Mouse (Mus musculus): ENCODE measurements around the gene Clpx. TPM values are rescaled to one million over a fixed set of nuclear protein-coding genes. Genes with fewer than 3 reads are reported as not detected.
A peak's percentile ranks its signal among the peaks of the same experiment; 100 is the strongest.

Clpx gene
- polyA plus RNA-seq, 1 experiment: 25.8 TPM

DNA sequence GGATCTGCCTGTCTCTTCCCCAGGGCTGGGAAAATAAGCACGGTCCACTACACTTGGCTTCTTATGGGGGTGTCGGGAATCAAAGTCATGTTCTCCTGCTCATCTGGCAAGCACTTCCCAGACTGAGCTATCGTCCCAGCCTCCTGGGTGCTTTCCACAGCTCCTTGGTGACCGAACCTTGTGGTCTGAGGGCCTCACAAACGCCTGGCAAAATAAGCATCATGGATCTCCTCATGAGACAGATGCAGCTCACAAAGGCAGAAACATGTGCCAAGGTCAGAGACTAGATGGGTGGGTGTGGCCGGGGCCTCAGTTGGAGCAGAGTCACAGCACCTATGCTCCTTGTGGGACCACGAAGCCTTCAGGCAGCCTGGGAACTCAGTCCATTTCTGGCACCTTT lies 34.7 kb upstream of the Clpx start:
- TF ChIP-seq CTCF (conservative IDR thresholded peaks at IDR 0.05; ENCODE audit: insufficient read depth, insufficient read length, low read depth, low read length): no peak
- TF ChIP-seq POLR2A (IDR thresholded peaks at IDR 0.05; ENCODE audit: low read depth, low read length): no peak
- no peak for DNase-seq
- WGBS: 84% methylated on average over 7 of the region's 7 CpGs
- Histone ChIP-seq H3K27me3 (replicated peaks; ENCODE audit: control insufficient read depth, insufficient read depth, low read length) (no peaks in the 10 kb centered on the region), H3K4me1 (ENCODE audit: control insufficient read depth, insufficient read depth, low read length) (no peaks in the 10 kb centered on the region), H3K27ac (ENCODE audit: insufficient read depth, low read depth, low read length) (no peak overlapping the region), H3K36me3 (ENCODE audit: control insufficient read depth, insufficient read depth, low read length) (no peaks in the 10 kb centered on the region), H3K4me3 (ENCODE audit: insufficient read depth, low read depth, low read length) (no peak overlapping the region)

- 86% methylated on average over 2 of the region's 2 CpGs for WGBS
Observed at GRCm38 (mm10) chr9:65261591-65262230, 32.3 kb upstream of the Clpx start.

DNA sequence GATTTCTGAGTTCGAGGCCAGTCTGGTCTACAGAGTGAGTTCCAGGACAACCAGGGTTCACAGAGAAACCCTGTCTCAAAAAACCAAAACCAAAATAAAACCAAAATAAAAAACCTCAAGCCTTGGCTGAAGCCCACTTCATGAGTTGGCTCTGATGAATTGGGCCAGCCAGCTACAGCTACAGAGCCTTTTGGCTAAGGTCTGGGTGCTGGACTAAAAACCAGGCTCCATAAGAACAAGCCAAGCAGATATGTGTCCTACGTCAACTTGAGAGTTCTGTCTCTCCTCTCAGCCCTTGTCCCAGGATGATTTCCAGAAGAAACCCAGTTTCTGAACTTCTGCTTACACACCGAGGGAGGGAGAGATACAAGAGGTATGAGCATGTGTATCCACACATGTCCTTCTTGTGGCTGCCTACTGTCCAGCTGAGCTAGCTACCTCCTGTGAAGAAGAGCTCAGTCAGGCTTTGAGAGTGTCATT lies 31.4 kb upstream of the Clpx start:
- no peaks in the 10 kb centered on the region for H3K27me3 ChIP-seq (replicated peaks; ENCODE audit: control insufficient read depth, insufficient read depth, low read length)
- H3K4me1 ChIP-seq (ENCODE audit: control insufficient read depth, insufficient read depth, low read length): peaks cover 4% of the 10 kb centered on the region
- no peak for TF ChIP-seq CTCF (conservative IDR thresholded peaks at IDR 0.05; ENCODE audit: insufficient read depth, insufficient read length, low read depth, low read length)
- TF ChIP-seq POLR2A (IDR thresholded peaks at IDR 0.05; ENCODE audit: low read depth, low read length): no peak
- H3K27ac ChIP-seq (ENCODE audit: insufficient read depth, low read depth, low read length): no peak overlapping the region
- DNase-seq: no peak
- WGBS: 93% methylated on average over 3 of the region's 3 CpGs
- no peaks in the 10 kb centered on the region for H3K36me3 ChIP-seq (ENCODE audit: control insufficient read depth, insufficient read depth, low read length)
- no peak overlapping the region for H3K4me3 ChIP-seq (ENCODE audit: insufficient read depth, low read depth, low read length)

More at GRCm38 (mm10) chr9:65261591-65262230, 32.3 kb upstream of the Clpx start:
- peak; percentile 21 for DNase-seq
- H3K27ac ChIP-seq (ENCODE audit: insufficient read depth, low read depth, low read length): no peak overlapping the region
- H3K4me3 ChIP-seq (ENCODE audit: insufficient read depth, low read depth, low read length): no peak overlapping the region
- no peaks in the 10 kb centered on the region for H3K27me3 ChIP-seq (replicated peaks; ENCODE audit: control insufficient read depth, insufficient read depth, low read length)
- no peaks in the 10 kb centered on the region for H3K4me1 ChIP-seq (ENCODE audit: control insufficient read depth, insufficient read depth, low read length)
- TF ChIP-seq POLR2A (IDR thresholded peaks at IDR 0.05; ENCODE audit: low read depth, low read length) (no peak), CTCF (conservative IDR thresholded peaks at IDR 0.05; ENCODE audit: insufficient read depth, insufficient read length, low read depth, low read length) (no peak)
- H3K36me3 ChIP-seq (ENCODE audit: control insufficient read depth, insufficient read depth, low read length): no peaks in the 10 kb centered on the region

DNA sequence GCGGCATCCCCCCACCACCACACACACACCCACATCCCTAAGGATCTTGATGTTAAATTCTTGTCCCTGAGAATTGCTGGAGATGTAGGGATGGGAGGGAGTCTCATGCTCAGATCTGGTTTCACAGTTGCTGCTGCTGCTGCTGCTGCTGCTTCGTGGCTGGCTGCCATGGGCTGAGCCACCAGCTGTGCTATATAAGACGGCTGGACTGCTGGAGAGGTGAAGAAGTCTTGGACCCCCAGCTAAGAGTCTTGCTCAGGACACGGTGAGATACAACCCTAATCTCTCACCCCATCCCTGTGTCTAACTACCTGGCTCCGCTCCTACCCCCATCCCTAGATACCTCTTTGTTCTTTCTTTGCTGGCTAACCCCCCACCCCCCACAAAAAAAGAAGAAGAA lies 29.1 kb upstream of the Clpx start, which contains the start of gene Cilp:
TSS of gene Cilp (plus strand) at position 222 of the 400 bp plus-strand sequence.
- no peak for DNase-seq
- Histone ChIP-seq H3K4me3 (ENCODE audit: insufficient read depth, low read depth, low read length) (no peak within 1 kb of the TSS), H3K4me1 (ENCODE audit: control insufficient read depth, insufficient read depth, low read length) (peaks cover 9% of the 10 kb centered on the region), H3K27me3 (replicated peaks; ENCODE audit: control insufficient read depth, insufficient read depth, low read length) (no peaks in the 10 kb centered on the region), H3K36me3 (ENCODE audit: control insufficient read depth, insufficient read depth, low read length) (no peaks in the 10 kb centered on the region), H3K27ac (ENCODE audit: insufficient read depth, low read depth, low read length) (no peak within 1 kb of the TSS)
- WGBS: 52% methylated on average over 5 of the region's 5 CpGs
- TF ChIP-seq CTCF (conservative IDR thresholded peaks at IDR 0.05; ENCODE audit: insufficient read depth, insufficient read length, low read depth, low read length) (no peak), POLR2A (IDR thresholded peaks at IDR 0.05; ENCODE audit: low read depth, low read length) (no peak)

GRCm38 (mm10) chr9:65267742-65268515 lies 26.1 kb upstream of the Clpx start:
- no peak overlapping the region for H3K4me3 ChIP-seq (ENCODE audit: insufficient read depth, low read depth, low read length)
- peak; percentile 64 for DNase-seq

DNA sequence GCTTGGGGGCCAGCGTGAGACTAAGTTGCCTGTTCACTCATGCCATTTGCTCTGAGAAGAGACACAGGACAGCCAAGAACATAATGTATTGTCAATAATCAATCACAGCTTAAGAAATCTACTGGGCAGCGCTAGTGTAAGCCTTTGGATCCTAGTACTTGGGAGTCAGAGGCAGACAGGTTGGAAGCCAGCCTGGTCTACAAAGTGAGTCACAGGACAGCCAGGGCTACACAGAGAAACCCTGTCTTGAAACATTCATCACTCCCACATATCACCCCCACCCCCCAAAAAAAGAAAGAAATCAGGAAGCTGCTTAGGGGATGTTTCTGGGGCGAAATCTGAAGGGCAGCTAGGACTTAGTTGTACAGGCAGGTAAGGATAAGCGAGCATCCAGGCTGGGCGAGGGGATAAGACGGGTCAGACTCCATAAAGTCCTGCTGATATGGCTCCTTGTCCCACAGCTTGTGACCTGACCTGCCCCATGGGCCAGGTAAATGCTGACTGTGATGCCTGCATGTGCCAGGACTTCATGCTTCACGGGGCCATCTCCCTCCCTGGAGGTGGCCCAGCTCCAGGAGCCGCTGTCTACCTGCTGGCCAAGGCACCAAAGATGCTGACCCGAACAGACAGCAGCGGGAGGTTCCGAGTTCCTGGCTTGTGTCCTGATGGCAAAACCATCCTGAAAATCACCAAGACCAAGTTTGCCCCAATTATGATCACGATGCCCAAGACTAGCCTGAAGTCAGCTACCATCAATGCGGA lies 20.8 kb upstream of the Clpx start:
- Histone ChIP-seq H3K4me1 (ENCODE audit: control insufficient read depth, insufficient read depth, low read length) (peaks cover 3% of the 10 kb centered on the region; the same call in 1 of the 2 replicates), H3K36me3 (ENCODE audit: control insufficient read depth, insufficient read depth, low read length) (no peaks in the 10 kb centered on the region), H3K4me3 (ENCODE audit: insufficient read depth, low read depth, low read length) (no peak overlapping the region), H3K27ac (ENCODE audit: insufficient read depth, low read depth, low read length) (no peak overlapping the region), H3K27me3 (replicated peaks; ENCODE audit: control insufficient read depth, insufficient read depth, low read length) (no peaks in the 10 kb centered on the region)
- 65% methylated on average over 13 of the region's 13 CpGs for WGBS
- TF ChIP-seq CTCF (conservative IDR thresholded peaks at IDR 0.05; ENCODE audit: insufficient read depth, insufficient read length, low read depth, low read length) (no peak), POLR2A (IDR thresholded peaks at IDR 0.05; ENCODE audit: low read depth, low read length) (no peak)
- peak; percentile 87 for DNase-seq

More at GRCm38 (mm10) chr9:65267742-65268515, 26.1 kb upstream of the Clpx start:
- TF ChIP-seq POLR2A (IDR thresholded peaks at IDR 0.05; ENCODE audit: low read depth, low read length) (no peak), CTCF (conservative IDR thresholded peaks at IDR 0.05; ENCODE audit: insufficient read depth, insufficient read length, low read depth, low read length) (no peak)
- H3K27ac ChIP-seq (ENCODE audit: insufficient read depth, low read depth, low read length): no peak overlapping the region
- peaks cover 9% of the 10 kb centered on the region for H3K4me1 ChIP-seq (ENCODE audit: control insufficient read depth, insufficient read depth, low read length)
- H3K27me3 ChIP-seq (replicated peaks; ENCODE audit: control insufficient read depth, insufficient read depth, low read length): no peaks in the 10 kb centered on the region
- no peaks in the 10 kb centered on the region for H3K36me3 ChIP-seq (ENCODE audit: control insufficient read depth, insufficient read depth, low read length)
- 31% methylated on average over 7 of the region's 7 CpGs for WGBS

All from kidney, adult 2 months (tissue).